ENCODE assay signal across 1 mouse cellular context in genomic region chr15:88617125-88617524, GRCm38 (mm10).
TF ChIP-seq lines count a peak whose summit lies in the region.

No protein-coding gene starts in this region.

TF ChIP-seq in MEL, 35 proteins besides CTCF, POLR2A, EP300 and RAD21 (continued from another document):
- TF ChIP-seq ZNF384 (IDR thresholded peaks at IDR 0.05; ENCODE audit: low read depth, low read length) (no peak), E2F4 (IDR thresholded peaks at IDR 0.05; ENCODE audit: borderline replicate concordance, low read depth, low read length) (no peak), UBTF (IDR thresholded peaks at IDR 0.05; ENCODE audit: borderline replicate concordance, insufficient read depth, low read depth, low read length) (no peak), USF2 (IDR thresholded peaks at IDR 0.05; ENCODE audit: borderline replicate concordance in 1 of 2, insufficient read depth in 1 of 2, low read depth in 1 of 2, low read length in 2 of 2) (no peak), MAZ (IDR thresholded peaks at IDR 0.05; ENCODE audit: low read depth, low read length) (peak; percentile 67; the same call in 1 of the 2 replicates), CHD2 (IDR thresholded peaks at IDR 0.05; ENCODE audit: low read length) (no peak), MAFK (IDR thresholded peaks at IDR 0.05; ENCODE audit: borderline replicate concordance, low read depth, low read length) (peak; percentile 87), POLR2AphosphoS5 (IDR thresholded peaks at IDR 0.05; ENCODE audit: borderline replicate concordance, low read depth, low read length) (no peak), RCOR1 (IDR thresholded peaks at IDR 0.05; ENCODE audit: low read depth, low read length) (0 out of 2 replicates have a peak, but pooled peaks have one; percentile 43), BHLHE40 (IDR thresholded peaks at IDR 0.05; ENCODE audit: borderline replicate concordance, low read depth, low read length) (peak; percentile 83), TCF12 (IDR thresholded peaks at IDR 0.05; ENCODE audit: low read depth, low read length) (no peak), HCFC1 (IDR thresholded peaks at IDR 0.05; ENCODE audit: low read depth, low read length) (no peak), SIN3A (IDR thresholded peaks at IDR 0.05; ENCODE audit: low read length) (peak; percentile 58), MXI1 (IDR thresholded peaks at IDR 0.05; ENCODE audit: low read depth, low read length) (peak; percentile 39; the same call in 1 of the 2 replicates), ETS1 (IDR thresholded peaks at IDR 0.05; ENCODE audit: low read depth, low read length) (peak; percentile 53; the same call in 1 of the 2 replicates), ZC3H11A (IDR thresholded peaks at IDR 0.05; ENCODE audit: low read depth, low read length) (no peak), ZMIZ1 (IDR thresholded peaks at IDR 0.05; ENCODE audit: low read depth, low read length) (no peak), NRF1 (IDR thresholded peaks at IDR 0.05; ENCODE audit: insufficient read depth, low read depth, low read length, poor library complexity, severe bottlenecking) (no peak), ELF1 (IDR thresholded peaks at IDR 0.05; ENCODE audit: low read depth, low read length) (no peak), USF1 (IDR thresholded peaks at IDR 0.05; ENCODE audit: low read depth, low read length) (no peak), NELFE (IDR thresholded peaks at IDR 0.05; ENCODE audit: low read depth, low read length) (no peak; the same call in 1 of the 2 replicates), KAT2A (conservative IDR thresholded peaks at IDR 0.05; ENCODE audit: low read depth, low read length) (no peak), MYC (IDR thresholded peaks at IDR 0.05; ENCODE audit: low read depth, low read length) (peak; percentile 73; the same call in 1 of the 2 replicates)
